In genomic region chr12:17694589-17695115, GRCm38 (mm10) we compare ENCODE assay signal across 13 mouse cellular contexts. TPM values are rescaled to one million over a fixed set of nuclear protein-coding genes. Genes with fewer than 3 reads are reported as not detected.
A peak's percentile ranks its signal among the peaks of the same experiment; 100 is the strongest.
DNase-seq lines count a peak whose midpoint lies in the region; ATAC-seq lines count a peak whose summit lies in the region.
"Had no signal": no experiment of that assay in that cellular context is flagged by ENCODE, and none has a peak within 500 bp of the region (broad histone marks: within the 10 kb centered on the region; RNA-seq: fewer than 3 reads in every experiment).

No protein-coding gene starts in this region.

- H3K27ac ChIP-seq in kidney, embryonic 14.5 days (ENCODE audit: low read depth, low read length) = no peak overlapping the region
- no peak overlapping the region for H3K27ac ChIP-seq in hindbrain, embryonic 16.5 days (ENCODE audit: low read depth, low read length)
- H3K27ac ChIP-seq: forebrain, embryonic 15.5 days; heart, embryonic 15.5 days had no signal

- no peaks in the 10 kb centered on the region for H3K27me3 ChIP-seq in kidney, embryonic 14.5 days (ENCODE audit: control insufficient read depth, insufficient read depth, low read length)
- H3K27me3 ChIP-seq in hindbrain, embryonic 16.5 days (replicated peaks; ENCODE audit: control insufficient read depth, insufficient read depth, low read length) = no peaks in the 10 kb centered on the region
- H3K27me3 ChIP-seq: embryonic facial prominence, embryonic 13.5 days; forebrain, embryonic 15.5 days had no signal

- H3K4me1 ChIP-seq in kidney, embryonic 14.5 days (ENCODE audit: control insufficient read depth, insufficient read depth, low read length) = peaks cover 11% of the 10 kb centered on the region; the same call in 1 of the 2 replicates
- H3K4me1 ChIP-seq in hindbrain, embryonic 16.5 days (ENCODE audit: control insufficient read depth, insufficient read depth, low read depth, low read length) = peaks cover 22% of the 10 kb centered on the region

- no peaks in the 10 kb centered on the region for H3K9me3 ChIP-seq in kidney, embryonic 14.5 days (ENCODE audit: control insufficient read depth, low read length)
- H3K9me3 ChIP-seq in hindbrain, embryonic 16.5 days (ENCODE audit: control insufficient read depth, low read length) = no peaks in the 10 kb centered on the region
- H3K9me3 ChIP-seq: embryonic facial prominence, embryonic 13.5 days; forebrain, embryonic 15.5 days; heart, embryonic 15.5 days had no signal

- H3K4me3 ChIP-seq in kidney, embryonic 14.5 days (ENCODE audit: low read length) = no peak overlapping the region
- H3K4me3 ChIP-seq in hindbrain, embryonic 16.5 days (ENCODE audit: low read length) = no peak overlapping the region
- H3K4me3 ChIP-seq: embryonic facial prominence, embryonic 13.5 days; forebrain, embryonic 15.5 days; heart, embryonic 15.5 days had no signal

- no peak overlapping the region for H3K9ac ChIP-seq in kidney, embryonic 14.5 days (ENCODE audit: low read depth, low read length)
- no peak overlapping the region for H3K9ac ChIP-seq in hindbrain, embryonic 16.5 days (ENCODE audit: low read depth, low read length)
- H3K9ac ChIP-seq: embryonic facial prominence, embryonic 13.5 days; forebrain, embryonic 15.5 days; heart, embryonic 15.5 days had no signal

- DNase-seq in kidney, adult 11 months = peak; percentile 41
- peak; percentile 60 for DNase-seq in testis, postnatal 10 days (ENCODE audit: low spot score)
- no peak for DNase-seq in testis, postnatal 14 days (ENCODE audit: low spot score)
- DNase-seq in kidney, postnatal 36 days = peak; percentile 72 to 78
- DNase-seq in thymus, postnatal 36 days = peak; percentile 62 to 72
- DNase-seq: gastrocnemius, postnatal 25 days had no signal

- ATAC-seq in kidney, embryonic 14.5 days (ENCODE audit: low FRiP score, low TSS enrichment) = no peak
- ATAC-seq in megakaryocyte-erythroid progenitor cell, adult 5-6 weeks (replicated peaks; ENCODE audit: low FRiP score, low TSS enrichment, poor library complexity, severe bottlenecking) = no peak
- ATAC-seq in hindbrain, embryonic 16.5 days = no peak
- ATAC-seq: forebrain, embryonic 15.5 days; midbrain, embryonic 16.5 days had no signal

- no peaks in the 10 kb centered on the region for H3K36me3 ChIP-seq in kidney, embryonic 14.5 days (ENCODE audit: control insufficient read depth, insufficient read depth, low read length)
- H3K36me3 ChIP-seq in hindbrain, embryonic 16.5 days (ENCODE audit: control insufficient read depth, insufficient read depth, low read length) = no peaks in the 10 kb centered on the region
- H3K36me3 ChIP-seq: embryonic facial prominence, embryonic 13.5 days; forebrain, embryonic 15.5 days; heart, embryonic 15.5 days had no signal

- H3K4me2 ChIP-seq in kidney, embryonic 14.5 days (replicated peaks; ENCODE audit: low read depth, low read length) = no peak overlapping the region
- no peak overlapping the region for H3K4me2 ChIP-seq in hindbrain, embryonic 16.5 days (ENCODE audit: low read length)
- H3K4me2 ChIP-seq: forebrain, embryonic 15.5 days; heart, embryonic 15.5 days had no signal

- WGBS in kidney, embryonic 14.5 days = 57% methylated on average over 1 of the region's 1 CpGs
- WGBS in hindbrain, embryonic 16.5 days = 59% methylated on average over 1 of the region's 1 CpGs

RNA-seq across cellular contexts. Expression of gene Hpcal1, which starts 4.0 kb away (rescaled TPM):
- polyA plus RNA-seq in kidney, embryonic 14.5 days (2014; fragmentation: Nextera tagmentation; extraction: Ambion mirVana) = 44.8 and 58.1 TPM in 2 replicates
- 4.3 and 13.0 TPM in 2 replicates for total RNA-seq in megakaryocyte-erythroid progenitor cell, adult 5-6 weeks (2014; fragmentation: Nextera tagmentation)
- total RNA-seq in megakaryocyte-erythroid progenitor cell, adult 5-6 weeks (2017) = 3.0 and 6.8 TPM in 2 replicates
- polyA plus RNA-seq in hindbrain, embryonic 16.5 days (2015; fragmentation: Nextera tagmentation; extraction: Ambion mirVana) = 150 and 167 TPM in 2 replicates
